Mouse (Mus musculus): ENCODE results near the gene Slc25a51. TPM values are rescaled to one million over a fixed set of nuclear protein-coding genes. Genes with fewer than 3 reads are reported as not detected.

Gene Slc25a51
- polyA plus RNA-seq, 1 experiment = 109 TPM

DNA sequence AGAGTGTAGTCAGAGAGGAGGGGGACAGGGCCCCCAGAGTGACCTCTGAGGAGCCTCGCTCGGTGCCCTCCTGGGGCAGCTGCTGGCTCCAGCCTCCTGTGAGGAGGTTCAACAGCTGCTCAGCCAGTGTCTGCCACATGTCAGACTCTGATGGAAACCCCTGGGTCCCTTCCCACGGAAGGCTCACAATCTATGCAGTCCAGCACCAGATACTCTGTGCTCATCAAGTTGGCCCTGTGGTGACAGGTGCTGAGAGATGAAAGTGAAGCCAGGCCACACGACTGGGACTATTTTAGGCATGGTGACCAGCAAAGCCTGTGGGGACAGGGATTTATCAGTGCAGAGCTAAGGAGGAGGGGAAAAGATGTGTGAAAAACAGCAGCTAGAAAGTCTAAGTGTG, 36.2 kb upstream of the Slc25a51 start:
- no peak for TF ChIP-seq POLR2A (IDR thresholded peaks at IDR 0.05; ENCODE audit: borderline replicate concordance, extremely low read depth, low read depth, low read length)
- DNase-seq = no peak
- 80% methylated on average over 4 of the region's 4 CpGs for WGBS
- peaks cover 3% of the 10 kb centered on the region; the same call in 1 of the 2 replicates for H3K4me1 ChIP-seq (ENCODE audit: control insufficient read depth, insufficient read depth, low read length)
- H3K4me3 ChIP-seq (replicated peaks; ENCODE audit: extremely low read depth, low read depth, low read length) = no peak overlapping the region

DNA sequence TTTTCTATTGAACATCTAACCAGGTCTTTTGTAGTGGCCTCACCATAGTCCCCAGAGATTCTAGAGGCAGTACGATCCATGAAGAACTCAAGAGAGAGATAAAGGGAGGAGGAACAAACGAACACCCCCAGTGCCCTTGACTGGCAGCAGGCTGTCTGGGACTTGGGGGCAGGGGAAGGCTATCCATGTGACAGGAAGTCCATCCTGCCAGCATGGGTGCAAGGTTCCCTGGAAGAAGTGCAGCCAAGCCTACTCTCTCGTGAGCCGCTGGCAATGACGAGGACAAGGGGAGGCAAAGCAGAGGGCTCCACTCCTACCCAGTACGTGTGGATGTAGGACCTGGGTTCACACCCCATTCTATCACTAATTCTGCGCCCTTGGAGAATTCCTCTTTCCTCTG, 35.1 kb upstream of the Slc25a51 start:
- 47% methylated on average over 7 of the region's 7 CpGs for WGBS
- no peak for DNase-seq
- H3K4me1 ChIP-seq (ENCODE audit: control insufficient read depth, insufficient read depth, low read length) = peaks cover 3% of the 10 kb centered on the region; the same call in 1 of the 2 replicates
- H3K4me3 ChIP-seq (replicated peaks; ENCODE audit: extremely low read depth, low read depth, low read length) = no peak overlapping the region
- TF ChIP-seq POLR2A (IDR thresholded peaks at IDR 0.05; ENCODE audit: borderline replicate concordance, extremely low read depth, low read depth, low read length) = no peak
- no peak for TF ChIP-seq CTCF (IDR thresholded peaks at IDR 0.05; ENCODE audit: insufficient read depth, low read length)

- Histone ChIP-seq H3K4me3 (replicated peaks; ENCODE audit: extremely low read depth, low read depth, low read length) (no peak overlapping the region), H3K4me1 (ENCODE audit: control insufficient read depth, insufficient read depth, low read length) (no peaks in the 10 kb centered on the region)
- no peak for DNase-seq
- 78% methylated on average over 3 of the region's 3 CpGs for whole genome bisulfite sequencing
- TF ChIP-seq CTCF (IDR thresholded peaks at IDR 0.05; ENCODE audit: insufficient read depth, low read length) (0 out of 2 replicates have a peak, but pooled peaks have one; percentile 11), POLR2A (IDR thresholded peaks at IDR 0.05; ENCODE audit: borderline replicate concordance, extremely low read depth, low read depth, low read length) (no peak)
Observed at GRCm38 (mm10) chr4:45442237-45442636, 33.7 kb upstream of the Slc25a51 start.

GRCm38 (mm10) chr4:45441778-45442177, 33.2 kb upstream of the Slc25a51 start:
- WGBS = 72% methylated on average over 1 of the region's 1 CpGs
- TF ChIP-seq POLR2A (IDR thresholded peaks at IDR 0.05; ENCODE audit: borderline replicate concordance, extremely low read depth, low read depth, low read length) = no peak
- no peak for TF ChIP-seq CTCF (IDR thresholded peaks at IDR 0.05; ENCODE audit: insufficient read depth, low read length)
- no peak overlapping the region for H3K4me3 ChIP-seq (replicated peaks; ENCODE audit: extremely low read depth, low read depth, low read length)
- no peaks in the 10 kb centered on the region for H3K4me1 ChIP-seq (ENCODE audit: control insufficient read depth, insufficient read depth, low read length)
- DNase-seq = no peak

DNA sequence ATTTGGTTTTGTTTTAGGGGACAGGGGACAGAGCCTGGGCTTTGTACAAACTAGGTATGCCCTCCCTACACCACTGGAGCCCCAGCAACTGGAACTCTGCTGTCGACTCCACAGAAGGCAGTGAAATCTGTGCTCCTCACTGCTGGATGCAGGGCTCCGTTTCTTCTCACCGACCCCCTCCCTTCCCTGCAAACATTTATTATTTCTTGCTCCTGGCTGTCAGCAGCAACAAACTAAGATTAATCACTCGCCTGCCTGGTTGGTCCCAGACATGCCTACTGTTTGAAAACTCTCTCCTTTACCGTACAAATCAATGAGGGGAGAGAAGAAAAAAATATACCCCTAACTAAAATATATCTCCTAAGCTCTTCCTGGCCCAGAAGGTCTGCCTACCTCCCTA, 30.7 kb upstream of the Slc25a51 start:
- DNase-seq = no peak
- TF ChIP-seq CTCF (IDR thresholded peaks at IDR 0.05; ENCODE audit: insufficient read depth, low read length) (no peak), POLR2A (IDR thresholded peaks at IDR 0.05; ENCODE audit: borderline replicate concordance, extremely low read depth, low read depth, low read length) (no peak)
- H3K4me1 ChIP-seq (ENCODE audit: control insufficient read depth, insufficient read depth, low read length) = no peaks in the 10 kb centered on the region; the same call in 1 of the 2 replicates
- H3K4me3 ChIP-seq (replicated peaks; ENCODE audit: extremely low read depth, low read depth, low read length) = no peak overlapping the region
- WGBS = 52% methylated on average over 5 of the region's 5 CpGs

DNA sequence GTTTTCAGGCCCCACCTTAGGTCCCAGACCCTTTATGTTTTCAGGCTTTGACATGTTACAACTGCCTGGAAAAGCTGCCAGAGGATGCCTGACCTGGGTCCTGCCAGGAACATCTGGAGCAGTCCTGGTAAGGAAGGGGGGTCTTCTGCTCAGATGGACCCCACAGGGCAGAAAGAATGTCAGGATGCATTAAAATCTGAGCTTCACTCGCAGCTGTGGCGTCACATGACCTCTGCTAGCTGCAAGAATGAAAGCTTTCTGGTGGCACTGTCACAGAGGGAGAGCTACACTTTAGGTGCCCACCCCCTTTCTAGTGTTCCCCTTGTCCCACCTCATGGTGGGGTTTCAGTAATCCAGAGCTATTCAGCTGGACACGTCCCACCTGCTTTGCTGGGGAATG, 28.4 kb upstream of the Slc25a51 start:
- TF ChIP-seq CTCF (IDR thresholded peaks at IDR 0.05; ENCODE audit: insufficient read depth, low read length) (no peak), POLR2A (IDR thresholded peaks at IDR 0.05; ENCODE audit: borderline replicate concordance, extremely low read depth, low read depth, low read length) (no peak)

DNA sequence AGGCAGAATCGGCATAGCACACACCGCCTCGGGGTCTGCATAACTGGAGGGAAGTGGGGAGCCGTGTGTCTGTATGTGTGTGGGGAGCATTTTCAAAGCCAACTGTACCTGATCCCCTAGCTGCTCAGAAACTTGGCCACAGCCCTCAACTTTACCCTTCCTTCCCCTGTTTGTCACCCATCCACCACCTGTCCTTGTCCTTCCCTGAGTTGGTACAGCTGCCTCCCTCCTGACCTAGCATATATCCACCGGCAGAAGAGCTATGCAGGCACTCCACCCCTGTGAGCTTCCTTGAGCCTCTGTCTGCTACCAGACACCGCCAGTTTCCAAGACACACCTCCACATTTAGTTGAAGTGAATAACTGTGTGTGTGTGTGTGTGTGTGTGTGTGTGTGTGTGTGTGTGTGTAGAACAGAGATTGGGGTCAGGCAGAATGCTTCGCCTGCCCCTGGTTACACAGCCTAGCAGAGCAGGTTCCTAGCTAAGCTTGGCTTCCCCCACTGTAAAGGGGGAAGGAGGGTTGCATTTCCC, 27.9 kb upstream of the Slc25a51 start:
- Histone ChIP-seq H3K4me3 (replicated peaks; ENCODE audit: extremely low read depth, low read depth, low read length) (no peak overlapping the region), H3K4me1 (ENCODE audit: control insufficient read depth, insufficient read depth, low read length) (no peaks in the 10 kb centered on the region; the same call in 1 of the 2 replicates)
- TF ChIP-seq CTCF (IDR thresholded peaks at IDR 0.05; ENCODE audit: insufficient read depth, low read length) = no peak
- no peak for TF ChIP-seq POLR2A (IDR thresholded peaks at IDR 0.05; ENCODE audit: borderline replicate concordance, extremely low read depth, low read depth, low read length)
- no peak for DNase-seq
- 44% methylated on average over 7 of the region's 7 CpGs for WGBS

More for the DNA sequence above, 28.4 kb upstream of the Slc25a51 start:
- no peak overlapping the region for H3K4me3 ChIP-seq (replicated peaks; ENCODE audit: extremely low read depth, low read depth, low read length)
- no peak for DNase-seq
- no peaks in the 10 kb centered on the region; the same call in 1 of the 2 replicates for H3K4me1 ChIP-seq (ENCODE audit: control insufficient read depth, insufficient read depth, low read length)
- WGBS = 72% methylated on average over 3 of the region's 3 CpGs

- H3K4me1 ChIP-seq (ENCODE audit: control insufficient read depth, insufficient read depth, low read length) = no peaks in the 10 kb centered on the region; the same call in 1 of the 2 replicates
- TF ChIP-seq CTCF (IDR thresholded peaks at IDR 0.05; ENCODE audit: insufficient read depth, low read length) = peak; percentile 43; the same call in 1 of the 2 replicates
- TF ChIP-seq POLR2A (IDR thresholded peaks at IDR 0.05; ENCODE audit: borderline replicate concordance, extremely low read depth, low read depth, low read length) = no peak
- no peak for DNase-seq
- no peak overlapping the region for H3K4me3 ChIP-seq (replicated peaks; ENCODE audit: extremely low read depth, low read depth, low read length)
- WGBS = 34% methylated on average over 2 of the region's 2 CpGs
Observed at GRCm38 (mm10) chr4:45435899-45436298, 27.3 kb upstream of the Slc25a51 start.

DNA sequence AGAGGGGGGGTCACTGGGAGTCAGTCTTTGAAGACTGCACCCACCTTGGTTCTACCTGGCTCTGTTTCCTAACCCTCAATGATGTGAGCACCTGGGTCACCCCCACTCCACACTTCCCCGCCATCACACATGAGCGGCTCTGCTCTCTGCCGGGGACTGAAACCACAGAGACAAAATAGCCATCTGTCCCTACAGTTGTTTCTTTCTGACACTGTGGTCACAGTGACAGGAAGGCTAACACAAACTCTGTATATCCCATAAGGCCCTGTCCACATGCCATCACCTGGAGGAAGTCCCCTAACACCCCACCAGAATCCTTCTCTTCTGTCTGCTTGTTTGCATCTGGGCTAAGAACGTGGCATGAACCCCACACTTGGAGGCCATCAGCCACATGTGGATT, 26.1 kb upstream of the Slc25a51 start:
- 70% methylated on average over 4 of the region's 4 CpGs for WGBS
- TF ChIP-seq CTCF (IDR thresholded peaks at IDR 0.05; ENCODE audit: insufficient read depth, low read length) = no peak
- TF ChIP-seq POLR2A (IDR thresholded peaks at IDR 0.05; ENCODE audit: borderline replicate concordance, extremely low read depth, low read depth, low read length) = no peak

GRCm38 (mm10) chr4:45434071-45434470, 25.5 kb upstream of the Slc25a51 start:
- TF ChIP-seq CTCF (IDR thresholded peaks at IDR 0.05; ENCODE audit: insufficient read depth, low read length) (no peak), POLR2A (IDR thresholded peaks at IDR 0.05; ENCODE audit: borderline replicate concordance, extremely low read depth, low read depth, low read length) (no peak)
- WGBS = 80% methylated on average over 12 of the region's 12 CpGs
- DNase-seq = no peak
- Histone ChIP-seq H3K4me1 (ENCODE audit: control insufficient read depth, insufficient read depth, low read length) (no peaks in the 10 kb centered on the region; the same call in 1 of the 2 replicates), H3K4me3 (replicated peaks; ENCODE audit: extremely low read depth, low read depth, low read length) (no peak overlapping the region)

More for the DNA sequence above, 26.1 kb upstream of the Slc25a51 start:
- Histone ChIP-seq H3K4me3 (replicated peaks; ENCODE audit: extremely low read depth, low read depth, low read length) (no peak overlapping the region), H3K4me1 (ENCODE audit: control insufficient read depth, insufficient read depth, low read length) (no peaks in the 10 kb centered on the region; the same call in 1 of the 2 replicates)
- DNase-seq = no peak
